Mouse (Mus musculus) lung, postnatal 0 days (tissue): ENCODE data around the gene Gsdma3.

Experiments used
- CTCF ChIP-seq: IDR thresholded peaks from 2 replicates; pipeline ENCODE4 v1.5.1; 2016; ENCODE audit warnings: antibody characterized with exemption, mild to moderate bottlenecking
- EP300 ChIP-seq: IDR thresholded peaks from 2 replicates; pipeline ENCODE4 v1.6.1; 2016; ENCODE audit warnings: antibody characterized with exemption, mild to moderate bottlenecking, control low read depth

- TF ChIP-seq CTCF (no peak), EP300 (no peak)
Measured at GRCm38 (mm10) chr11:98628706-98629105, 2.5 kb downstream of the Gsdma3 start.
